Comparison of ENCODE assay signal across 21 mouse cellular contexts in genomic region chr17:67930467-67930866, GRCm38 (mm10).
"Had no signal": no experiment of that assay in that cellular context is flagged by ENCODE, and none has a peak within 500 bp of the region (broad histone marks: within the 10 kb centered on the region; RNA-seq: fewer than 3 reads in every experiment).

No protein-coding gene starts in this region.

- H3K4me2 ChIP-seq: limb, embryonic 12.5 days; limb, embryonic 15.5 days; liver, embryonic 11.5 days; lung, embryonic 14.5 days; midbrain, embryonic 11.5 days; neural tube, embryonic 13.5 days; stomach, embryonic 15.5 days had no signal

- H3K4me3 ChIP-seq: limb, embryonic 12.5 days; limb, embryonic 15.5 days; neural tube, embryonic 13.5 days; stomach, embryonic 15.5 days had no signal

- H3K4me1 ChIP-seq: limb, embryonic 12.5 days; neural tube, embryonic 13.5 days; stomach, embryonic 15.5 days had no signal

- ATAC-seq: lung, postnatal 0 days had no signal

- H3K9ac ChIP-seq: limb, embryonic 12.5 days; limb, embryonic 15.5 days; liver, embryonic 14.5 days; liver, postnatal 0 days; lung, embryonic 14.5 days; neural tube, embryonic 13.5 days; stomach, embryonic 15.5 days had no signal

- DNase-seq: kidney, adult 9 months; kidney, postnatal 10 days; kidney, postnatal 36 days; layer of hippocampus, postnatal 36 days; left cerebral cortex, postnatal 4 days; liver, postnatal 0 days; lung, embryonic 14.5 days; midbrain, embryonic 14.5 days; retina, postnatal 1 day; right cerebral cortex, postnatal 25 days; spleen, adult 18-20 months; thymus, postnatal 36 days had no signal

- H3K36me3 ChIP-seq: neural tube, embryonic 13.5 days had no signal

- H3K27me3 ChIP-seq: limb, embryonic 12.5 days; limb, embryonic 15.5 days; neural tube, embryonic 13.5 days; stomach, embryonic 15.5 days had no signal

- H3K9me3 ChIP-seq: limb, embryonic 12.5 days; limb, embryonic 15.5 days; neural tube, embryonic 13.5 days; stomach, embryonic 15.5 days had no signal

- H3K27ac ChIP-seq: limb, embryonic 12.5 days; limb, embryonic 15.5 days; liver, embryonic 14.5 days; macrophage; neural tube, embryonic 13.5 days; stomach, embryonic 15.5 days had no signal
